Mouse (Mus musculus) cerebellum, postnatal 14 days (tissue): ENCODE measurements at regions not wholly inside any gene's neighbourhood (a gene's known extent, or its start where the extent isn't known, plus 50 kb on each side); places are given as distances from the start of the nearest gene placed in this dataset.

ENCODE experiments used
- DNase-seq, 2 experiments: peaks; one replicate each; pipeline ENCODE4 v3.0.0; 2021; ENCODE audit warnings: mixed read lengths in 2 of 2

GRCm38 (mm10) chr14:100607109-100607508, 322.6 kb upstream of the Klf12 start:
- DNase-seq, result peak; percentile 79 to 82

- DNase-seq, result peak; percentile 12 to 13
Observed at GRCm38 (mm10) chr14:100600886-100601451, 316.5 kb upstream of the Klf12 start.

- DNase-seq, result no peak
Observed at GRCm38 (mm10) chr14:100570026-100570425, 285.5 kb upstream of the Klf12 start.

GRCm38 (mm10) chr14:100561884-100562283, 277.4 kb upstream of the Klf12 start:
- no peak for DNase-seq

- DNase-seq, result peak; percentile 47 to 76
Observed at GRCm38 (mm10) chr14:100558378-100558777, 273.9 kb upstream of the Klf12 start.

- peak; percentile 39 to 41 for DNase-seq
Observed at GRCm38 (mm10) chr14:100552466-100552865, 268.0 kb upstream of the Klf12 start.

GRCm38 (mm10) chr14:100550266-100550665, 265.8 kb upstream of the Klf12 start:
- DNase-seq, result peak; percentile 22 to 69

- DNase-seq, result no peak
Observed at GRCm38 (mm10) chr14:100530217-100530616, 245.7 kb upstream of the Klf12 start.

GRCm38 (mm10) chr14:100529758-100530157, 245.3 kb upstream of the Klf12 start:
- no peak for DNase-seq

GRCm38 (mm10) chr14:100509396-100509795, 224.9 kb upstream of the Klf12 start:
- no peak for DNase-seq

GRCm38 (mm10) chr14:100508087-100508486, 223.6 kb upstream of the Klf12 start:
- DNase-seq, result no peak

- DNase-seq, result no peak
Observed at GRCm38 (mm10) chr14:100507616-100508015, 223.1 kb upstream of the Klf12 start.

GRCm38 (mm10) chr14:100488837-100489236, 204.4 kb upstream of the Klf12 start:
- no peak for DNase-seq

GRCm38 (mm10) chr14:100485489-100485888, 201.0 kb upstream of the Klf12 start:
- DNase-seq, result peak; percentile 36 to 56

- no peak for DNase-seq
Observed at GRCm38 (mm10) chr14:100484101-100484500, 199.6 kb upstream of the Klf12 start.

GRCm38 (mm10) chr14:100477595-100478380, 193.3 kb upstream of the Klf12 start:
- DNase-seq, result peak; percentile 16 to 37

- peak; percentile 27 for DNase-seq
Observed at GRCm38 (mm10) chr14:100468311-100468710, 183.8 kb upstream of the Klf12 start.

GRCm38 (mm10) chr14:100462321-100462720, 177.8 kb upstream of the Klf12 start:
- DNase-seq, result no peak

GRCm38 (mm10) chr14:100461141-100462043, 176.9 kb upstream of the Klf12 start:
- peak; percentile 79 to 83 for DNase-seq

- DNase-seq, result peak; percentile 27 to 29
Observed at GRCm38 (mm10) chr14:100459601-100460290, 175.3 kb upstream of the Klf12 start.

GRCm38 (mm10) chr14:100458727-100459447, 174.4 kb upstream of the Klf12 start:
- DNase-seq, result peak; percentile 86 to 91
